Mouse (Mus musculus): Measurements from ENCODE around the gene Gm49378. TPM values are rescaled to one million over a fixed set of nuclear protein-coding genes. Genes with fewer than 3 reads are reported as not detected.

Gene Gm49378
- total RNA-seq, 2 experiments from 2014 or later: 2.6 to 6.5 TPM

DNA sequence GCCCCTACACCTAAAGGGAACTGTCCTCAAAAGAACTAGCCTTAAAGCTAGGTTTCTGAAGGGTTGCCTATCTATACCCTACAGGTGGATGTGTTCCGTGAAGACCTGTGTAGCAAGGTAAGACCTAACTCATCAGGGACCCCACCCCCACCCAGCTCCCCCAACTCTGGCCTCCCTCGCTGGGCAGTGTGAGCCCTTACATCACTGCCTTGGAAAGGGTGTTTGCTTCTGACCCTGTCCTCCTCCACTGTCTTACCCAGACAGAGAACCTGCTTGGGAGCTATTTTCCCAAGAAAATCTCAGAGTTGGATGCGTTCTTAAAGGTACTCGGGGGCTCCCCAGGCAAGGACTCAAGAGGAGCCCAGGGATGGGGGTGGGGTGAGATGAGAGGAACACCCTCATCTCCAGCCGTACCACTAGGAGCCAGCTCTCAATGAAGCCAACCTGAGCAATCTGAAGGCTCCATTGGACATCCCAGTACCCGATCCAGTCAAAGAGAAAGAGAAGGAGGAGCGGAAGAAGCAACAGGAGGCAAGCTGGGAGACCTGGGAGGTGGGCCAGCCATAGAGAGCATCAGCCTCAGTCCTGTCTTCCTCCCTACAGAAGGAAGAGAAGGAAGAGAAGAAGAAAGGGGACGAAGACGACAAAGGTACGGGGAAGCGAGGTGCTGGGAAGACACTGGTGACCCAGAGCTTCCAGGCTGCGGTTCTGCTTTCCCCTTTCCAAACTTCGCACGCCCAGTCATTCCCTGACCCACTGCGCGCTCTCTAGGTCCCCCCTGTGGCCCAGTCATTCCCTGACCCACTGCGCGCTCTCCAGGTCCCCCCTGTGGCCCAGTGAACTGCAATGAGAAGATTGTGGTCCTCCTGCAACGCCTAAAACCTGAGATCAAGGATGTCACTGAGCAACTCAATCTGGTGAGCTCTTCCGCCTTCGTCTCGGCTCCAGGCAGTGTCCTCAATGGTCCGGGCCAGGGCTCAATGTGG lies 57.9 kb downstream of the Gm49378 start:
- TF ChIP-seq CTCF (conservative IDR thresholded peaks at IDR 0.05): no peak
- Histone ChIP-seq H3K27ac (no peak overlapping the region), H3K4me3 (no peak overlapping the region)
- no peak for DNase-seq (ENCODE audit: low spot score in 2 of 2)

Other genes with a start within 250 kb of the Gm49378 start
- gene Dhrs4, start 159.1 kb downstream of the Gm49378 start, total RNA-seq (2021): 10 to 100 TPM; 18.6 to 23.7 TPM
- gene Carmil3, start 147.2 kb downstream of the Gm49378 start, total RNA-seq (2021): 10 to 100 TPM; 57.9 to 64.4 TPM
- gene Cpne6, start 127.5 kb downstream of the Gm49378 start, total RNA-seq (2021): 100 to 1,000 TPM; 723 to 730 TPM
- 1 to 10 TPM; 2.2 to 3.6 TPM for gene Nrl, start 112.9 kb downstream of the Gm49378 start, total RNA-seq (2021)
- gene Pck2, start 97.6 kb downstream of the Gm49378 start, total RNA-seq (2021): 10 to 100 TPM; 45.0 to 47.6 TPM
- gene Dcaf11, start 77.9 kb downstream of the Gm49378 start, total RNA-seq (2021): 10 to 100 TPM; 84.2 to 87.6 TPM
- gene A730061H03Rik, start 77.5 kb downstream of the Gm49378 start, total RNA-seq (2021): under 1 TPM in 1 of 2 experiments, not detected in 1; 0.92 TPM
- gene Fitm1, start 62.3 kb downstream of the Gm49378 start, total RNA-seq (2021): not detected
- 10 to 100 TPM; 55.5 to 61.2 TPM for gene Psme1, start 59.8 kb downstream of the Gm49378 start, total RNA-seq (2021)
- gene Emc9, start 52.6 kb downstream of the Gm49378 start, total RNA-seq (2021): 10 to 100 TPM; 43.5 to 49.7 TPM
- gene Psme2, start 46.8 kb downstream of the Gm49378 start, total RNA-seq (2021): 10 to 100 TPM; 45.2 to 60.4 TPM
- gene Rnf31, start 46.2 kb downstream of the Gm49378 start, total RNA-seq (2021): 10 to 100 TPM; 46.3 to 47.0 TPM
- 10 to 100 TPM; 11.6 to 12.1 TPM for gene Irf9, start 34.3 kb downstream of the Gm49378 start, total RNA-seq (2021)
- 1 to 10 TPM; 1.9 to 2.5 TPM for gene Rec8, start 19.9 kb downstream of the Gm49378 start, total RNA-seq (2021)
- gene Ipo4, start 1.9 kb downstream of the Gm49378 start, total RNA-seq (2021): 100 to 1,000 TPM; 139 to 142 TPM
- 10 to 100 TPM; 40.4 to 45.8 TPM for gene Tm9sf1, start 5.9 kb upstream of the Gm49378 start, total RNA-seq (2021)
- gene Tssk4, start 12.3 kb upstream of the Gm49378 start, total RNA-seq (2021): 1 to 10 TPM in 1 of 2 experiments, under 1 TPM in 1; 0.96 to 1.6 TPM
- gene Mdp1, start 22.6 kb upstream of the Gm49378 start, total RNA-seq (2021): 10 to 100 TPM; 51.2 to 55.4 TPM
- 10 to 100 TPM; 26.0 to 26.1 TPM for gene Gmpr2, start 34.0 kb upstream of the Gm49378 start, total RNA-seq (2021)
- 100 to 1,000 TPM; 301 to 309 TPM for gene Nedd8, start 34.2 kb upstream of the Gm49378 start, total RNA-seq (2021)
- 10 to 100 TPM; 15.2 to 16.2 TPM for gene Tinf2, start 43.9 kb upstream of the Gm49378 start, total RNA-seq (2021)
- not detected for gene Tgm1, start 76.0 kb upstream of the Gm49378 start, total RNA-seq (2021)
- 10 to 100 TPM; 44.9 to 49.5 TPM for gene Rabggta, start 84.4 kb upstream of the Gm49378 start, total RNA-seq (2021)
- gene Dhrs1, start 107.8 kb upstream of the Gm49378 start, total RNA-seq (2021): 10 to 100 TPM; 82.4 to 91.1 TPM
- gene Nop9, start 107.8 kb upstream of the Gm49378 start, total RNA-seq (2021): 10 to 100 TPM; 11.8 to 13.1 TPM
- 1 to 10 TPM; 1.4 to 1.6 TPM for gene Cideb, start 120.6 kb upstream of the Gm49378 start, total RNA-seq (2021)
- under 1 TPM in 1 of 2 experiments, not detected in 1; 0.22 TPM for gene Ltb4r2, start 123.5 kb upstream of the Gm49378 start, total RNA-seq (2021)
- not detected for gene Ltb4r1, start 128.1 kb upstream of the Gm49378 start, total RNA-seq (2021)
- 1 to 10 TPM; 4.4 to 5.6 TPM for gene Adcy4, start 146.2 kb upstream of the Gm49378 start, total RNA-seq (2021)
- gene Ripk3, start 151.0 kb upstream of the Gm49378 start, total RNA-seq (2021): 1 to 10 TPM; 1.2 to 2.9 TPM
- gene Nfatc4, start 185.2 kb upstream of the Gm49378 start, total RNA-seq (2021): 1 to 10 TPM; 2.6 TPM
- 1 to 10 TPM; 7.9 to 8.9 TPM for gene Nynrin, start 216.1 kb upstream of the Gm49378 start, total RNA-seq (2021)
- under 1 TPM; 0.32 to 0.54 TPM for gene Cbln3, start 246.5 kb upstream of the Gm49378 start, total RNA-seq (2021)
- gene Khnyn, start 247.1 kb upstream of the Gm49378 start, total RNA-seq (2021): 10 to 100 TPM; 13.2 to 14.7 TPM

Measured in layer of hippocampus, adult 2 months (tissue).